Mouse (Mus musculus): ENCODE data around the gene Lef1. TPM values are rescaled to one million over a fixed set of nuclear protein-coding genes. Genes with fewer than 3 reads are reported as not detected.
A peak's percentile ranks its signal among the peaks of the same experiment; 100 is the strongest.

Gene Lef1
- total RNA-seq, 2 experiments from 2014 or later: 6.2 to 7.1 TPM

- DNase-seq (ENCODE audit: low spot score in 2 of 2): no peak
- Histone ChIP-seq H3K4me3 (no peak overlapping the region), H3K27ac (no peak overlapping the region)
- TF ChIP-seq CTCF (conservative IDR thresholded peaks at IDR 0.05): peak; percentile 62
Measured at GRCm38 (mm10) chr3:131228083-131228482, 117.8 kb downstream of the Lef1 start.

- DNase-seq (ENCODE audit: low spot score in 2 of 2): no peak
- no peak overlapping the region for H3K27ac ChIP-seq
- H3K4me3 ChIP-seq: no peak overlapping the region
- no peak for TF ChIP-seq CTCF (conservative IDR thresholded peaks at IDR 0.05)
Measured at GRCm38 (mm10) chr3:131237061-131237460, 126.8 kb downstream of the Lef1 start.

GRCm38 (mm10) chr3:131237785-131238633, 127.7 kb downstream of the Lef1 start:
- TF ChIP-seq CTCF (conservative IDR thresholded peaks at IDR 0.05): peak; percentile 89
- no peak overlapping the region for H3K4me3 ChIP-seq
- peak; percentile 71 to 87 for DNase-seq (ENCODE audit: low spot score in 2 of 2)

GRCm38 (mm10) chr3:131245766-131246578, 135.7 kb downstream of the Lef1 start:
- peak; percentile 80 for TF ChIP-seq CTCF (conservative IDR thresholded peaks at IDR 0.05)
- peak; percentile 68 to 80 for DNase-seq (ENCODE audit: low spot score in 2 of 2)
- H3K4me3 ChIP-seq: no peak overlapping the region
- H3K27ac ChIP-seq: no peak overlapping the region

More at GRCm38 (mm10) chr3:131237785-131238633, 127.7 kb downstream of the Lef1 start:
- H3K27ac ChIP-seq: no peak overlapping the region

- Histone ChIP-seq H3K27ac (no peak overlapping the region), H3K4me3 (no peak overlapping the region)
- TF ChIP-seq CTCF (conservative IDR thresholded peaks at IDR 0.05): no peak
- DNase-seq (ENCODE audit: low spot score in 2 of 2): no peak
Measured at GRCm38 (mm10) chr3:131246579-131247046, 136.3 kb downstream of the Lef1 start.

GRCm38 (mm10) chr3:131247447-131247846, 137.2 kb downstream of the Lef1 start:
- H3K4me3 ChIP-seq: no peak overlapping the region
- no peak overlapping the region for H3K27ac ChIP-seq
- no peak for TF ChIP-seq CTCF (conservative IDR thresholded peaks at IDR 0.05)
- DNase-seq (ENCODE audit: low spot score in 2 of 2): no peak

- Histone ChIP-seq H3K4me3 (no peak overlapping the region), H3K27ac (no peak overlapping the region)
- TF ChIP-seq CTCF (conservative IDR thresholded peaks at IDR 0.05): no peak
- no peak for DNase-seq (ENCODE audit: low spot score in 2 of 2)
Measured at GRCm38 (mm10) chr3:131247851-131248250, 137.6 kb downstream of the Lef1 start.

GRCm38 (mm10) chr3:131248444-131248843, 138.2 kb downstream of the Lef1 start:
- H3K4me3 ChIP-seq: no peak overlapping the region
- DNase-seq (ENCODE audit: low spot score in 2 of 2): no peak
- TF ChIP-seq CTCF (conservative IDR thresholded peaks at IDR 0.05): no peak
- H3K27ac ChIP-seq: no peak overlapping the region

GRCm38 (mm10) chr3:131250283-131250682, 140.0 kb downstream of the Lef1 start:
- no peak overlapping the region for H3K4me3 ChIP-seq
- H3K27ac ChIP-seq: no peak overlapping the region
- no peak for TF ChIP-seq CTCF (conservative IDR thresholded peaks at IDR 0.05)
- no peak for DNase-seq (ENCODE audit: low spot score in 2 of 2)

- Histone ChIP-seq H3K4me3 (no peak overlapping the region), H3K27ac (no peak overlapping the region)
- no peak for DNase-seq (ENCODE audit: low spot score in 2 of 2)
- TF ChIP-seq CTCF (conservative IDR thresholded peaks at IDR 0.05): no peak
Measured at GRCm38 (mm10) chr3:131250978-131251377, 140.7 kb downstream of the Lef1 start.

- H3K27ac ChIP-seq: no peak overlapping the region
- no peak overlapping the region for H3K4me3 ChIP-seq
- no peak for TF ChIP-seq CTCF (conservative IDR thresholded peaks at IDR 0.05)
- DNase-seq (ENCODE audit: low spot score in 2 of 2): no peak
Measured at GRCm38 (mm10) chr3:131251601-131252000, 141.3 kb downstream of the Lef1 start.

- no peak for TF ChIP-seq CTCF (conservative IDR thresholded peaks at IDR 0.05)
- DNase-seq (ENCODE audit: low spot score in 2 of 2): no peak
Measured at GRCm38 (mm10) chr3:131254991-131255390, 144.7 kb downstream of the Lef1 start.

GRCm38 (mm10) chr3:131255399-131255981, 145.2 kb downstream of the Lef1 start:
- Histone ChIP-seq H3K4me3 (no peak overlapping the region), H3K27ac (no peak overlapping the region)
- DNase-seq (ENCODE audit: low spot score in 2 of 2): no peak
- TF ChIP-seq CTCF (conservative IDR thresholded peaks at IDR 0.05): no peak

More at GRCm38 (mm10) chr3:131254991-131255390, 144.7 kb downstream of the Lef1 start:
- Histone ChIP-seq H3K27ac (no peak overlapping the region), H3K4me3 (no peak overlapping the region)

Measured in layer of hippocampus, adult 2 months (tissue).